Mouse (Mus musculus) lung, adult 2 months (tissue): Measurements from ENCODE around the gene Ampd1.

ENCODE experiments used
- CTCF ChIP-seq: fragments of 200-500 bp; IDR thresholded peaks from 2 replicates; pipeline ENCODE4 v1.5.1; 2011; ENCODE audit warnings: mild to moderate bottlenecking, low read length, control low read depth; ENCODE audit not compliant: insufficient read depth
- POLR2A ChIP-seq: fragments of 200-500 bp; IDR thresholded peaks from 2 replicates; pipeline ENCODE4 v1.6.1; 2011; ENCODE audit warnings: low read depth, mild to moderate bottlenecking, control low read depth, low read length, borderline replicate concordance; ENCODE audit errors: extremely low read depth

DNA sequence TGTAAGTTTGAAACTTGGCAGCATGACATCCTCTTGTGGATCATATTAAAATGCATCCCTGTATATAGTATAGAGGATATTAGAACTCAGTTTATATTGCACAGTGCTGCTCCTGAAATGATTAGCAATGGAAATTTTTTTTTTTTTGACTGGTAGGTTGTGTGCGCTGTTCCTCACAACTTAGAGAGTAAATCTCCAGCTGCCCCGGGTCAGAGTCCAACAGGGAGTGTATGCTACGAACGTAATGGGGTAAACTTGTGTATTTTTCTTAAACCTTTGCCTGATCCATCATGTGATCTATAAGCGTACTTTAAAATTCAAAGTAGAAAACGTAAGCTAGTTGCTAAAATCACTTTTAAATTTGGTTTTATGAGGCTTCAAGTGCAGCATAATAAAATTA is 33.5 kb upstream of the Ampd1 start:
- TF ChIP-seq CTCF = no peak
- TF ChIP-seq POLR2A = no peak
